Mouse (Mus musculus) forebrain, embryonic 15.5 days (tissue): Measurements from ENCODE around the gene Ensa. TPM values are rescaled to one million over a fixed set of nuclear protein-coding genes. Genes with fewer than 3 reads are reported as not detected.
"Not testable (repeated sequence)": the region's sequence is repeated elsewhere in the genome, so short reads cannot be mapped to it uniquely, and the experiment has no call there.

Experiments
- ATAC-seq: fragments of 200-750 bp; cut with Nextera tagmentation; replicated peaks from 2 replicates; pipeline ENCODE4 v1.8.0; 2017; ENCODE audit warnings: mild to moderate bottlenecking, moderate TSS enrichment, moderate library complexity
- H3K27ac ChIP-seq: fragments of 300-500 bp; sonication (generic); replicated peaks from 2 replicates; pipeline ENCODE4 v1.5.1; 2015; ENCODE audit warnings: mild to moderate bottlenecking, inconsistent platforms
- H3K27me3 ChIP-seq: fragments of 300-500 bp; sonication (generic); 2 replicates; pipeline ENCODE4 v1.6.1; 2015; ENCODE audit warnings: inconsistent platforms
- H3K36me3 ChIP-seq: fragments of 300-500 bp; sonication (generic); 2 replicates; pipeline ENCODE4 v1.6.1; 2015; ENCODE audit warnings: mild to moderate bottlenecking, inconsistent platforms
- H3K4me1 ChIP-seq: fragments of 300-500 bp; sonication (generic); 2 replicates; pipeline ENCODE4 v1.6.1; 2015; ENCODE audit warnings: inconsistent platforms
- H3K4me2 ChIP-seq: fragments of 300-500 bp; sonication (generic); replicated peaks from 2 replicates; pipeline ENCODE4 v1.6.1; 2015; ENCODE audit warnings: mild to moderate bottlenecking, inconsistent platforms
- H3K4me3 ChIP-seq: fragments of 300-500 bp; sonication (generic); 2 replicates; pipeline ENCODE4 v1.5.1; 2015; ENCODE audit warnings: mild to moderate bottlenecking, inconsistent platforms
- H3K9ac ChIP-seq: fragments of 300-500 bp; sonication (generic); replicated peaks from 2 replicates; pipeline ENCODE4 v1.6.1; 2015; ENCODE audit warnings: mild to moderate bottlenecking, inconsistent platforms
- H3K9me3 ChIP-seq: fragments of 300-500 bp; sonication (generic); 2 replicates; pipeline ENCODE4 v1.6.1; 2016; ENCODE audit warnings: inconsistent platforms
- WGBS: fragments of 180-500 bp; shearing (Covaris S2); methylation state at CpG from one replicate; pipeline ENCODE4 v1.1.7; 2015; ENCODE audit warnings: mixed read lengths; 5-methylcytosine and 5-hydroxymethylcytosine counted together
- polyA plus RNA-seq: library from polyadenylated mRNA; unstranded; fragments of >200 nt; fragmentation: Nextera tagmentation; extraction: Ambion mirVana; gene quantifications from 2 replicates; pipeline ENCODE4 v1.2.1, GENCODE M21; 2015

Ensa gene
- 112 and 121 TPM in 2 replicates for polyA plus RNA-seq

DNA sequence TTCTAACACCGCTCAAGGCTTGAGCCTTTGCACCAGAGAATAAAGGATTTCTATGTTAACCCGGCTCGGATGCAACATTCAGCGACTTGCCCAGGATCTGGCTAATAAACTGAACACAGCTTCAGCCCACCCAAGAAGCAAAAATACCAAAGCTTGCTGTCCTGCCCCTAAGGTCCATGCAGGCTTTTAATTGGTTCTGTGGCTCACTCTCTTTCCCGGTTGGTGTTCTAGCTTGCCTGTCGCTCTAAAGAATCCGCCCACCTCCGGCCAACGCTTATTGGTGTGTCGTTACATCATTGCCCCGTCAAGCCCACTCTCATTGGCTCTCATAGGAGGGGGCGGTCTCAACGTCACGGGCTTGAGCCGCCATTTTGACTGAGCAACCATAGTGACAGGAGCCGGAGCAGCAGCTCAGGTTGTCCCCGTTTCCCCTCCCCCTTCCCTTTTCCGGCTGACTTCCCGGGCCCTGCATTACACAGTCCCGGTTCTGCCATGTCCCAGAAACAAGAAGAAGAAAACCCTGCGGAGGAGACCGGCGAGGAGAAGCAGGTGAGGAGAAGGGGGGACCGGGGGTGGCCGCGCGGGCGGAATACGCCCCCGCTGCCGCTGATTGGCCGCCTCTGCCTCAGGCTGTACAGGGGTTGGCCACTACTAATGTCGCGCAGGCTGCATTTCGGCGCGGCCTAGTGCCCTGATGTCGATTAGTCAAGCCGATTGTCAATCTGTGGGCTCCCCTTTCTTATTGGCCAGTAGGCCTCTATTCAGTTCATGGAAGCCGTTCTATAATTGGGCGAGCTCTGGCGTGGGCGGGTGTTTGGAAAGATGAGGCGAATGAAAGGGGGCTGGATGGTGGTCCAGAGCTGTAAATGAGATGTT is at the start of gene Ensa:
Gene Ensa (plus strand): TSS at position 366 of the 876 bp plus-strand sequence.
- peak; percentile 99 for ATAC-seq
- Histone ChIP-seq H3K9ac (peak within 1 kb of the TSS; percentile 66), H3K9me3 (no peaks in the 10 kb centered on the region), H3K4me3 (peak within 1 kb of the TSS; percentile 68), H3K27me3 (no peaks in the 10 kb centered on the region), H3K4me1 (peaks cover 25% of the 10 kb centered on the region), H3K27ac (peak within 1 kb of the TSS; percentile 94), H3K36me3 (peaks cover 29% of the 10 kb centered on the region), H3K4me2 (peak within 1 kb of the TSS; percentile 72)
- under 1% methylated on average over 44 of the region's 44 CpGs for WGBS

DNA sequence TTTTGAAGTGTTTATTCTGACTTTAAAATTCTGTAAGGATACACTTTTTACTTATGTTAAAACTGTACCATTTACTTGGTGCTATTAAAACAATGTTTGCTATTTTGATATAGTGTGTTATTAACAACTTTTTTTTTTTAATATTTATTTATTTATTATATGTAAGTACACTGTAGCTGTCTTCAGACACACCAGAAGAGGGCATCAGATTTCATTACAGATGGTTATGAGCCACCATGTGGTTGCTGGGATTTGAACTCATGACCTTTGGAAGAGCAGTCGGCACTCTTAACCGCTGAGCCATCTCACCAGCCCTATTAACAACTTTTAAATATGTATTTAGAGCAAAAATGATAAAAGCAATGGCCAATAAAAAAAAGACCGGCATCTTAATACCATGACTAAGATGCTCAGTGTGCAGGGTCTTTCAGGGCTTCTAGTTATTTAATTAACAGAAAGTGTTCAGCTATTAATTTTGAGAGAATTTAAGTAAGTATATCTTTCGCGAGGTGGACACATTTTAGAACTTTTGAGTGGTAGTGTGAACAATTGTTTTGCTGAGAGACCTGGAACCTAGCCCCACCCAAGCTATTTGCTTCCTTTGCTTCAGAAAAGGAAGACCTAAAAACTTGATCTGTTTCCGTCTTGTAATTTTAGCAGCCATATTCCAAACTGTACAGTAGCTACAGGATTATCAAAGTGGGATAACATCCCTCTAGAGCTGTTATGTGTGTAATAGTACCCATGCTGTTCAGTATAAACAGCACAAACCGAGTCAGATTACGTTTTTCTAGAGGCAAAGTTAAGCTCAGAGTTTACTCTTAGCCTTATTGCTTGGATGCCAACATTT is 36.8 kb upstream of the Ensa start:
- 52% methylated on average over 8 of the region's 8 CpGs for WGBS
- no peak; the same call in 1 of the 2 replicates for ATAC-seq
- peaks cover 9% of the 10 kb centered on the region; the same call in 1 of the 2 replicates for H3K36me3 ChIP-seq

DNA sequence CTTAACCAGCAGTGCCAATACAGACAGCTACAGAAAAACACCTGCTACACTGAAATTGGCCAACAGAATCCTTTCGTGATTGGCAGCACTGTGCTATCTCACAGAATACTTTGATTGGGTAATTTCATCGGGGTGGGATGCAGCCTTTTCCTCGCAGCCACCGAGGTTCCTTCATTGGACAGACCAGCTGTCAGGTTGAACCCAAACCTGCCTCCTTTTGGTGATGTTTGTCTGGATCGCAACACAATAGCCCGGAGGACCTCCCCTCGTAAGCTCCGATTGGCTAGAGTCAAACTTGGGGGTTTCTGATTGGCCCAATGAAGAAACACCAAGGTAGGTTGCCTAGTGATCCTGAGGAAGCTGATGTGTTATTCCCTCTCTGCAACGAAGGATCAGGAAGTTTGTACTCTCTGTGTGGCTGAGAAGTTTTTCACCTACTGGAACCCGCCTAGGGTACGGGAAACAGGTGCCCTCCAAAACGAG is 36.1 kb upstream of the Ensa start, which contains the start of gene Golph3l:
Gene Golph3l (plus strand): TSS at position 331 of the 483 bp plus-strand sequence.
- Histone ChIP-seq H3K27ac (peak within 1 kb of the TSS; percentile 84), H3K4me3 (peak within 1 kb of the TSS; percentile 92), H3K36me3 (peaks cover 13% of the 10 kb centered on the region; the same call in 1 of the 2 replicates), H3K27me3 (no peaks in the 10 kb centered on the region), H3K4me1 (peaks cover 15% of the 10 kb centered on the region), H3K9me3 (no peaks in the 10 kb centered on the region), H3K4me2 (peak within 1 kb of the TSS; percentile 79), H3K9ac (peak within 1 kb of the TSS; percentile 72)
- ATAC-seq, result peak; percentile 100
- WGBS, result under 1% methylated on average over 12 of the region's 12 CpGs

More for the DNA sequence above, 36.8 kb upstream of the Ensa start:
- H3K27ac ChIP-seq, result peak overlapping the region; percentile 71
- no peaks in the 10 kb centered on the region for H3K9me3 ChIP-seq
- no peaks in the 10 kb centered on the region for H3K27me3 ChIP-seq
- peaks cover 15% of the 10 kb centered on the region for H3K4me1 ChIP-seq
- peak overlapping the region; percentile 35; the same call in 1 of the 2 replicates for H3K9ac ChIP-seq
- peak overlapping the region; percentile 92 for H3K4me3 ChIP-seq
- H3K4me2 ChIP-seq, result peak overlapping the region; percentile 79

DNA sequence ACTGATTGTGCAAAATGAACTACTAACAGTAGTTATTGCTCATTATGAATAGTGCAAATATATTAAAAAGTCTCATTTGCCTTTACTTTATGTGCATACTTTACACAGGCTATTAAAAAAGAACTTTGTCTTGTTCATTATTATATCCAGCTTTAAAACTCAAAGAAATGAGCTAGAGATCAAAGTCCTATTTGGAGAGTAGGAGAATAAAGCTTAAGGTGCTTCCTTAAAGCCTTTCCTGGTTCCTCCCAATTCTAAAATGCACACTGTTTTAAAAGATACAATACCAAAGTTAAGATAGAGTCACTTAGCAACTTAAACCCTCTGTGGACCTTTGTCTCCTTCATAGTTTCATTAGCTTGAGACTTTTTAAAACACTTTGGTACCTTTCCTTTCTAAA is 26.1 kb upstream of the Ensa start:
- Histone ChIP-seq H3K4me2 (no peak overlapping the region), H3K9me3 (no peaks in the 10 kb centered on the region), H3K4me1 (no peaks in the 10 kb centered on the region), H3K9ac (no peak overlapping the region), H3K27me3 (no peaks in the 10 kb centered on the region), H3K27ac (no peak overlapping the region), H3K4me3 (no peak overlapping the region), H3K36me3 (peaks cover 18% of the 10 kb centered on the region)
- ATAC-seq, result no peak

DNA sequence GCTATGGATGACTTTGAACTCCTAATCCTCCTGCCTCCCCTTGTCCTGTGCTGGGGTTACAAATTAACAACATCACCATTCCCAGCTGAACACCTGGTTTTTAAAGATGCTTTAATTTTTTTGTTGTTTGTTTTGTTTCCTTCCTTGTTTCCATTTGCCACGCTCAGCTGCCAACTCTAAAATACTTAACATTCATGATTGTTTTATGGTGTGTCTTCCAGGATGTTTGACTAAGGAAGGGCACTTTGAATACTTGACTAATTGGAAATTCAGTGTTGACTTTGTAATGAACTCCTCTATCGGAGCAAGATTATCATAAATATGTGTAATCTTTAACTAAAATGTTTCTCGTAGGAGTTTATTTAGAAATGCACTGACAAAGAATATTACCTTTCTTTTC is 23.5 kb upstream of the Ensa start:
- H3K36me3 ChIP-seq, result peaks cover 10% of the 10 kb centered on the region; the same call in 1 of the 2 replicates
- H3K9ac ChIP-seq, result no peak overlapping the region
- no peaks in the 10 kb centered on the region for H3K9me3 ChIP-seq
- H3K4me2 ChIP-seq, result no peak overlapping the region
- WGBS, result 88% methylated on average over 3 of the region's 3 CpGs
- ATAC-seq, result no peak
- H3K4me1 ChIP-seq, result no peaks in the 10 kb centered on the region
- no peak overlapping the region for H3K27ac ChIP-seq
- H3K27me3 ChIP-seq, result no peaks in the 10 kb centered on the region
- no peak overlapping the region for H3K4me3 ChIP-seq

DNA sequence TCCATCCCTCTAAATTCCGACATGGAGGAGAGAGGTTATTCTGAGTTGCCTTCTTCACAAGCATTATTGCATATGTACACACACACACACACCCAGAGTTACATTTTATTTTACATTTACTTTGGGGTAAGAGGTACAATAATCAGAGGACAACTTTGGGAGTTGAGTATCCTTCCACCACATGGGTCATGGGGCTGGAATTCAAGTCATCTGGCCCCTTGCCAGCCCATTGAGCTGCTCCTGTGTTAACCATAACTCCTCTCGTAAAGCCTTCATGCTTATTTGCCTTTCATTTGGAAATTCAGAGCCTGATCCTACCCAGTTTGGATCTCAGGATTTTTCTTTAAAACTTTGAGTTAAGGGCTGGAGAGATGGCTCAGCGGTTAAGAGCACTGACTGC is 18.7 kb upstream of the Ensa start:
- H3K4me1 ChIP-seq, result no peaks in the 10 kb centered on the region
- no peak overlapping the region for H3K9ac ChIP-seq
- no peak overlapping the region for H3K27ac ChIP-seq
- no peak for ATAC-seq
- no peaks in the 10 kb centered on the region for H3K27me3 ChIP-seq
- peaks cover 35% of the 10 kb centered on the region for H3K36me3 ChIP-seq
- H3K9me3 ChIP-seq, result no peaks in the 10 kb centered on the region
- 88% methylated on average over 3 of the region's 3 CpGs for WGBS
- H3K4me3 ChIP-seq, result no peak overlapping the region
- no peak overlapping the region for H3K4me2 ChIP-seq

DNA sequence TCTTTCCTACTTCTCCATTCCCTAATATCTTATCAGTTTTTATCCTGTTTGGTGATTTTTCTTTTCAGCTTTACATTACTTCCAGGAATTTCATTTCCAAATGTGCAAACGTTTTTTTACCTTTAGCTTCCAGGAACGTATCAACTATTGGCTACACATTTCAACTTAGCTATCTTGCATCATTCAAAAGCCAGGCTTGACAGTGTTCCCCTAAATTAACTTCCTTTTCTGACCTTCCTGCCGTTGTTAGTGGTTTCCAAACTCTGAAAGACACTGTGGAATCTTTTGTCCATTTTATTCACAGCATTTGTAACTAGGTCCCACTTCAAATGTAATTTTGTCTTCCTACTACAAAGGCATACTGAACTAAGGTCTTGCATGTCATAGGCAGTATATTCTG is 15.6 kb upstream of the Ensa start:
- Histone ChIP-seq H3K9ac (no peak overlapping the region), H3K4me2 (no peak overlapping the region)
- WGBS, result 72% methylated on average over 3 of the region's 3 CpGs

DNA sequence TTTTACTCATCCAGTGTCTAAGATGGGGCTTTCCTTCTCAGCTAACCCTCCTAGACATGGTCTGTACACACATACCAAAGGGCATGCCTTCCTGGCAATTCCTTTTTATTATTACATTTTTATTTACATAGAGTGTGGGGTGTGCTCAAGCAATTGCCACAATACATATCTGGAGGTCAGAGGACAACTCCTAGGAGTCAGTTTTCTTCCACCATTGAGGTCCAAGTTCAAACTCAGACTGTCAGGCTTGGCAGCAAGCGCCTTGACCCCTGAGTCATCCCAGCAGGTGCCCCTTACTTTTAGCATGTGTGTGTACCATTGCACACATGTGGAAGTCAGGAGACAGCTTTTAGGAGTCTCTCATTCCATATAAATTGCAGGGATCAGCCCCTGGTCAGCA is 10.8 kb upstream of the Ensa start:
- Histone ChIP-seq H3K27me3 (no peaks in the 10 kb centered on the region), H3K4me3 (no peak overlapping the region), H3K27ac (no peak overlapping the region), H3K4me1 (no peaks in the 10 kb centered on the region), H3K9me3 (no peaks in the 10 kb centered on the region), H3K4me2 (no peak overlapping the region), H3K36me3 (peaks cover 45% of the 10 kb centered on the region), H3K9ac (no peak overlapping the region)
- ATAC-seq, result no peak
- WGBS, result 98% methylated on average over 1 of the region's 1 CpGs

More for the DNA sequence above, 15.6 kb upstream of the Ensa start:
- no peak for ATAC-seq
- no peak overlapping the region for H3K27ac ChIP-seq
- no peak overlapping the region for H3K4me3 ChIP-seq
- H3K27me3 ChIP-seq, result no peaks in the 10 kb centered on the region
- H3K4me1 ChIP-seq, result no peaks in the 10 kb centered on the region
- H3K9me3 ChIP-seq, result no peaks in the 10 kb centered on the region
- H3K36me3 ChIP-seq, result peaks cover 36% of the 10 kb centered on the region

DNA sequence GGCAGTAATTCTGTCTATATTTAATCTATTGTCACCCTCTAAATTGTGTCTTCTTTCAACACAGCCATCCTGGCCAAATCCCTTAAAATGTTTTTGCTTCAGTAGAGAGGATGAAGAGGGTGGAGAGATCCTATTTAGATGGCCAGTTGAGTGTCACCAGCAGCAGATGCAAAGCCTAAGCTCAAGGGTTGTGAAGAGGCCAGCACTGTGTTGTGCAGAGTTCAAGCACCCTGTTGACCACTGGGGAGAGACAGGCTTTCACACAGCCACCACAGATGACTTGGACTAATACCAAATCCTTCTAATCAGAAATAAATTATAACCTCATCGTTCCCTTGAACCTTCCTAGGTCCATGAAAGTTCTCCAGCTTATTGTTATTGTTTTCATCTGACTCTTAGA is 6.3 kb upstream of the Ensa start:
- 92% methylated on average over 1 of the region's 1 CpGs for WGBS
- H3K27me3 ChIP-seq, result no peaks in the 10 kb centered on the region

DNA sequence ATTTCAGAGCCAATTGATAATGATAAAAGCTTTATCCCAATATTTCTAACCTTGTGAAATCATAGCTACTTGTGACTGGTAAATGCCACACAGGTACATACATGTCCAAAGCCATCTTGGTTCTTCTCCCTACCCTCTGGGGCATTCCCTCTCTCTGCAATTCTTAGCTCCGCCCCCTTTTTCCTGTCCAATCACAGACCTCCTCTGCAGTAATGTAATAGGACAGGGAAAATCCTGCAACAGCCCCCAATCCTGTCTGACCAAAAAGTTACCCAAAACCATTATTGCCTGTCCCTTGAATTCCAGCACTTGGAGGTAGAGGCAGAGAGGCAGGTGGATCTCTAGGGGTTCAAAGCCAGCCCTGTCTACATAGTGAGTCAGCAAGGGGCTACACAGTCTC is 3.6 kb upstream of the Ensa start:
- H3K4me3 ChIP-seq, result no peak overlapping the region
- no peaks in the 10 kb centered on the region for H3K9me3 ChIP-seq
- H3K4me2 ChIP-seq, result no peak overlapping the region
- no peak overlapping the region for H3K27ac ChIP-seq
- H3K36me3 ChIP-seq, result peaks cover 27% of the 10 kb centered on the region
- no peak overlapping the region for H3K9ac ChIP-seq
- 73% methylated on average over 1 of the region's 1 CpGs for WGBS
- H3K27me3 ChIP-seq, result no peaks in the 10 kb centered on the region
- H3K4me1 ChIP-seq, result peaks cover 10% of the 10 kb centered on the region
- ATAC-seq, result no peak

More for the DNA sequence above, 6.3 kb upstream of the Ensa start:
- Histone ChIP-seq H3K9ac (no peak overlapping the region), H3K9me3 (no peaks in the 10 kb centered on the region), H3K36me3 (peaks cover 36% of the 10 kb centered on the region), H3K4me3 (no peak overlapping the region), H3K4me1 (no peaks in the 10 kb centered on the region), H3K27ac (no peak overlapping the region), H3K4me2 (no peak overlapping the region)
- no peak for ATAC-seq

DNA sequence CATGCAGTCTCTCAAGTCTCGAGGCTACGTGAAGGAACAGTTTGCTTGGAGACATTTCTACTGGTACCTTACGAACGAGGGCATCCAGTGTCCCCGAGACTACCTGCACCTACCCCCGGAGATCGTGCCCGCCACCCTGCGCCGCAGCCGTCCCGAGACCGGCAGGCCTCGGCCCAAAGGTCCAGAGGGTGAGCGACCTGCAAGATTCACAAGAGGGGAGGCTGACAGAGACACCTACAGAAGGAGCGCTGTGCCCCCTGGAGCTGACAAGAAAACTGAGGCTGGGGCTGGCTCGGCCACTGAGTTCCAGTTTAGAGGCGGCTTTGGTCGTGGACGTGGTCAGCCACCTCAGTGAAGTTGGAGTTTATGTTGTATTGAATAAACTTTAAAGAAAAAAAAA is 2.4 kb upstream of the Ensa start:
- not testable (repeated sequence) for H3K9me3 ChIP-seq, H3K9ac ChIP-seq, ATAC-seq, H3K27me3 ChIP-seq, H3K4me3 ChIP-seq, H3K4me2 ChIP-seq, H3K27ac ChIP-seq
- 93% methylated on average over 20 of the region's 20 CpGs for WGBS
- Histone ChIP-seq H3K36me3 (peaks cover 28% of the 10 kb centered on the region), H3K4me1 (peaks cover 22% of the 10 kb centered on the region)

DNA sequence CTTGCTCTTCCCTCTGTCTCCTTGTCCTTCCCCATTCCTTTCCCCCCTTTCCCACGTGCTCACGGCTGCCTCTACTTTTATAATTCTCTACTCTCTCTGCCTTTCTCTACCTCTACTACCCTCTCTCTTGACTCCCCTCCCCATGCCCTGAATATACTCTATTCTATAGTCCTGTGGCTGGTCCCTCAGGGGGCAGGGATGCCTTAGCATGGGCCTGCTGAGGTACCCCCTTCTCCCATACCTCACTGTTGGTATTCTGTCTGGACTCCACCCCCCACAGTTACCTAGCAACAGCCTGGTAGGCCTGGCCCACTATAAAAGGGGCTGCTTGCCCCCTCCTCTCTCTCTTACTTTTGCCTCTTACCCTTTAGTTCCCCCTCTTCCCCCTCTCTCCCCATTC is 1.2 kb upstream of the Ensa start:
- H3K9ac ChIP-seq, result no peak overlapping the region
- no peak overlapping the region for H3K4me3 ChIP-seq
- H3K27ac ChIP-seq, result no peak overlapping the region
- peaks cover 21% of the 10 kb centered on the region for H3K36me3 ChIP-seq
- H3K9me3 ChIP-seq, result no peaks in the 10 kb centered on the region
- peaks cover 25% of the 10 kb centered on the region for H3K4me1 ChIP-seq
- 38% methylated on average over 2 of the region's 2 CpGs for WGBS
- H3K4me2 ChIP-seq, result no peak overlapping the region
- no peaks in the 10 kb centered on the region for H3K27me3 ChIP-seq
- no peak for ATAC-seq
